Mouse (Mus musculus): Measurements from ENCODE around the gene Ccdc24.

The Ccdc24 gene

GRCm38 (mm10) chr4:117818032-117818431, 54.3 kb downstream of the Ccdc24 start:
- DNase-seq = no peak

- no peak for DNase-seq
Measured at GRCm38 (mm10) chr4:117816776-117817175, 55.6 kb downstream of the Ccdc24 start.
